Mouse (Mus musculus): Measurements from ENCODE around the gene Sirt4. TPM values are rescaled to one million over a fixed set of nuclear protein-coding genes. Genes with fewer than 3 reads are reported as not detected.

The Sirt4 gene
- total RNA-seq, 4 experiments from 2014 or later, result 24.6 to 53.8 (median 41.2) TPM

GRCm38 (mm10) chr5:115491771-115492322, 7.3 kb upstream of the Sirt4 start:
- peak; percentile 77 for DNase-seq

DNA sequence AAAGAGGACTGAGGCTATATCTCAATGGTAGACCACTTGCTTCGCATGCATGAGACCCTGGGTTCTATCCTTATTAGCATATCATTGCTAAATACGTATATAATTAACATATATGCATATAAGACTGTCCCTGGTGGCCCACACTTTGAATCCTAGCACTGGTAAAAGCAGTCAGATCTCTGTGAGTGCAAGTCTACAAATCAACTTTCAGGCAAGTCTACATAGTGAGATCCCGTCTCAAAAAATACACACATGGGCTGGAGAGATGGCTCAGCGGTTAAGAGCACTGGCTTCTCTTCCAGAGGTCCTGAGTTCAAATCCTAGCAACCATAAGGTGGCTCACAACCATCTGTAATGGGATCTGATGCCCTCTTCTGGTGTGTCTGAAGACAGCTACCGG, 6.6 kb upstream of the Sirt4 start:
- no peak for DNase-seq

DNA sequence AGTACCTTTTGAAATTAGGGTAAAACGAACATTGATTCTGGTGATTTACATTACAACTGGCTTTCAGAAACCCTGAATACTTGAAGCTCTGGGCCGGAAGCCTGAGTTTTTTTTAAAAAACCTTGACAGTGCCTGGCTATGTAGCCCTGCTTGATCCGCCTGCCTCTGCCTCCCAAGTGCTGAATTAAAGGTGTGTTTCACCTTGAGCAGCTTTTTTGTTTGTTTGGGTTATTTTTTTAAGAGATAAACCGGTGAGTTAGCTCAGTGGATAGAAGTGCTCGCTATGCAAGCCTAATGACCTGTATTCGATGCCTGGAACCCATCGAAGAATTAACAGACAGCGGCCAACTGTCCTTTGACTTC, 6.1 kb upstream of the Sirt4 start:
- no peak for DNase-seq

DNA sequence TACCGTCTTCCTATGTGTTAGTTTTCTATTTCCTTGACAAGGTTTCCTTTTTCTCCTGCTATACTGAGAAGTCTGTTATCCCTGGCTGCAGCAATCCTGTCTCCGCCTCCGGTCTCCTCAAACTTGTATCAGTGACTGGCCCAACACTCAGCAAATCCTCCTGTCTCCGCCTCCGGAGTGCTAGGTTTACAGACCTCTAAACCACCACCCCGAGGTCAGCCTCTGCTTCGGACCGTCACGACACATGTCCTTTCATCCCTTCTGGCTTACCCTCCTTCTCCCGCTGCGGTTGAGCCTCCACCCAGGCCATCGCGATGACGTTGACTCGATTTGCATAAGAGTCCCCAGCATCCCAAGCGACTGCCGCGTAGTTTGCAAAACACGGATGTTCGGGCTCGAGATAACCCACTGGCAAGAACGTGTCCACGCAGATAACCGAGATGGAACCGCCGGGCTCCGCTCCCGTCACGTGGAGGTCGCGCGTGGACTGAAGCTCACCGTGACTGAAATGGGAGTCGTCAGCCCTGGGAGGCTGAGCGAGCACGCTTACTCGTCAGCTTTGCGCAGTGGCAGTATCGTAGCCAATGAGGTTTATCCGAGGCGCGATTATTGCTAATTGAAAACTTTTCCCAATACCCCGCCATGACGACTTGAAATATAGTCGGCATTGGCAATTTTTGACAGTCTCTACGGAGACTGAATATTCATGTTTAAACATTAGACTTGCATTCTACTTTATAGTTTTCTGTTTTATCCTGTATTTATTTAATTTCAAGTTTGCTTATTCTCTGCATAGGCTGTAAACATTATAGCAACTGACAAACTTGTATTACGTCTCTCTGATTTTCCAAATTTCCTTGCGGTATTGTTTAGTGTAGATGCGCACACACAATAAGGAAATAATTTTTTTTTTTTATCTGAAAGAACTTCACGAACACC, 5.4 kb upstream of the Sirt4 start:
- DNase-seq, result peak; percentile 89

DNA sequence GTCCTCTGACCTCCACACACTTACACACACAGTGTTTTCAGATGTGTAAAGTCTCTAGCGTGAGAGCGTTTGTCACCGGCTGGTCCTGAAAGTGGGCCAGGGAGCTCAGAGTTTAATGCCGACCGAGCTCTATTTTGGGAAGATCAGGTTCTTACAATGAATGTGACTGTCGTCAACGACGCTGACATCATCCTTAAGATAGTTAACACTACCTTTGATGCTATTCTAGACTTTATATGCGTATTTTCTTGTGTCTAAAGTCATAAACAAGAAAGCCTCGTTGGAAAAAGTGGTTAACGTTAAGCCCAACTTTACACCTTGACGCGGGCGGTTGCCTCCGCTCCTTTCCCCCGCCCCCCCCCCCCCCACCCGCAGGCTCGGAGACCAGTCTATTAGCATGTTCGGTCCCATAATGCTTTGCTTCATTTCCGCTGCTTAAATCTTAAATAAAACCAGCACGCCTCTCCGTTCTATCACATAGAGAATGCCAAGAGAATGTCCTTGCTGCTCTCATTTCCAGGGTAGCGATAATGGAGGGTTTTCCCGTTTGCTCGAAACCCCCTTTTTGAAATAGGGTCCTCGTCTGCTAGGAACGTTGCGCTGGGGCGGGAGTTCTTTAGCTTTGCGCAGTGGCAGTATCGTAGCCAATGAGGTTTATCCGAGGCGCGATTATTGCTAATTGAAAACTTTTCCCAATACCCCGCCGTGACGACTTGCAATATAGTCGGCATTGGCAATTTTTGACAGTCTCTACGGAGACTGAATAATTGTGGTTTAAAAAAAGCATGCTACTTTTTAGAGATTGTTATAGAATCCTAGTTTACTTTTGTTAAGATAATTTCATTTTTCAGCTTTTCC, 4.5 kb upstream of the Sirt4 start:
- peak; percentile 66 for DNase-seq

GRCm38 (mm10) chr5:115487942-115488580, 3.5 kb upstream of the Sirt4 start:
- no peak for DNase-seq

GRCm38 (mm10) chr5:115487353-115487752, 2.8 kb upstream of the Sirt4 start:
- no peak for DNase-seq

- no peak for DNase-seq
These were observed 2.2 kb upstream of the Sirt4 start for GRCm38 (mm10) chr5:115486726-115487125.

DNA sequence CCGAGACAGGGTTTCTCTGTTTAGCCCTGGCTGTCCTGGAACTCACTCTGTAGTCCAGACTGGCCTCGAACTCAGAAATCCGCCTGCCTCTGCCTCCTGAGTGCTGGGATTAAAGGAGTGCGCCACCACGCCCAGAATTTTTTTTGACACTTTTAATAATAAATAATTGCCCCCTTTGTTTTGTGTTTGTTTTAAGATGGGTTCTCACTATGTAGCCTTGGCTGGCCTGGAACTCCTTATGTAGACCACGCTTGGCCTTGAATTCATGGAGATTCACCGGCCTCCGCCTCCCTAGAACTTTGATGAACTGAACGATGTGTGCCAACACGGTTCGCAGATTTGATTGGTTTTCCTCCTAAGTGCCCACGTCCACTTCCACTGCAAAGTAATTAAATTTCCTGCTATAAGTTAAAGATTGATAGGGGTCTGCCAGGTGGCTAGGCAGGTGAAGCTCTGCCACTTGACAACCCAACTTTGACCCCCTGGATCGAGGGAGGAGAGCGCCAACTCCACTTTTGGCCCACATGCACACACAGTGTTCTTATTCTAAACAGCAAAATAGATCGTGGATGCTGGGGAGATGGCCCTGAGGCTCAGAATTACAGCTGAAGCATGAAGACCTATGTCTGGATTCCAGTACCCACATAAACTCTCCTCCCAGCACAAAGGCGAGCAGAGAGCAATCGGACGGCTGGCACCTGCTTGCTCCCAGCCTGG, 1.1 kb upstream of the Sirt4 start:
- DNase-seq, result no peak

DNA sequence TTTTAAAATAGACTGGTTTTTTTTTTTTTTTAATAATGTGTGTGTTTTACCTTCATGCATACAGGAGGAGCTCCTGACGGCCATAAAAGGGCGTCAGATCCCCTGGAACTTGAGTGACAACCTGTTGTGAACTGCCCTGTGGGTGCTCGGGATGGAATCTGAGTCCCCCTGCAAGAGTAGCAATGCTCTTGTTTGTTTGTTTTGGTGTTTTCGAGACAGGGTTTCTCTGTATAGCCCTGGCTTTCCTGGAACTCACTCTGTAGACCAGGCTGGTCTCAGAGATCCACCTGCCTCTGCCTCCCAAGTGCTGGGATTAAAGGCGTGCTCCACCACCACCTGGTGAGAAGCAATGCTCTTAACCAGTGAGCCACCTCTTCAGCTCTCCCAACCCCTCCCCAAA, 471 bp upstream of the Sirt4 start:
- DNase-seq, result no peak

- DNase-seq, result no peak
These were observed 1.1 kb downstream of the Sirt4 start for GRCm38 (mm10) chr5:115483385-115483784.

DNA sequence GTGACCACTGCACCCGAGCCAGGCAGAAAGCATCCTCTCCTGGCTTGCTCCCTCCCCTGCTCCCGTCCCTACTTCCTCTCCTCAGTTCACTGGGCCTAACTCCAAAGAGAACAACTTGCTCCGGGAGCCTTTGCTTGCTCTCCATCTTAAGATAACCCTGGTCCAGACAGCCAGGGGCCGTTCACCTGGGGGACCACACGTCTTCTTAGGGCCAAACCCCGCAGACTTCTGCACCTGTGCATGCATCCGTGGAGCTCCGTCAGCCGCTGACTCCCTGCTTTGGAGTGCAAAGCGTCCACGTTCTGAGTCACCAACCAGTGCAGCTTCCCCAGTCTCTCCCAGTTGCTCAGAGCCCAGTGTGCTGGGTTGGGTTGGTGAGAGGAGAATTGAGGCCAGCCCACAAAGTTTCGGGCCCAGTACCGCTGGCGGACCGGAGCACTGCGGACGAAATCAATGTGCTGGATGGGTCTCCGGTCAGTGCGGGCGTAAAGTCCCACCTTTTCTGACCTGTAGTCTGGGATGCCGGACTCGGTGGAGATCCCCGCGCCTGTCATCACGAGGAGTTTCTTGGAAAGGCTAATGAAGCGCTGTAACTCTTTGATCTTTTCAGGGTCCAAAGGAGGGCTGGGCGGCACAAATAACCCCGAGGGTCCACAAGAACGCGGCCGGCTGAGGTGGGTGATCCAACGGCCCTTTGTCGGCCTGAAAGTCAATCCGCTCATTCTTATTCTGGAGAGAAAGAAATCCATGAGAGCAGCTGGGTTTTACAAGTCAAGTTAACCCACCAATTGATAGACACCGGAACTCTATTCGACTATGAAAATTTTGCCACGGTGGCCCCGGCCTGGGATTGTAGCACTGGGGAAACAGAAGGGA, 1.9 kb downstream of the Sirt4 start:
- no peak for DNase-seq

- DNase-seq, result no peak
These were observed 4.4 kb downstream of the Sirt4 start for GRCm38 (mm10) chr5:115480101-115480500.

GRCm38 (mm10) chr5:115479561-115479960, 5.0 kb downstream of the Sirt4 start:
- no peak for DNase-seq

DNA sequence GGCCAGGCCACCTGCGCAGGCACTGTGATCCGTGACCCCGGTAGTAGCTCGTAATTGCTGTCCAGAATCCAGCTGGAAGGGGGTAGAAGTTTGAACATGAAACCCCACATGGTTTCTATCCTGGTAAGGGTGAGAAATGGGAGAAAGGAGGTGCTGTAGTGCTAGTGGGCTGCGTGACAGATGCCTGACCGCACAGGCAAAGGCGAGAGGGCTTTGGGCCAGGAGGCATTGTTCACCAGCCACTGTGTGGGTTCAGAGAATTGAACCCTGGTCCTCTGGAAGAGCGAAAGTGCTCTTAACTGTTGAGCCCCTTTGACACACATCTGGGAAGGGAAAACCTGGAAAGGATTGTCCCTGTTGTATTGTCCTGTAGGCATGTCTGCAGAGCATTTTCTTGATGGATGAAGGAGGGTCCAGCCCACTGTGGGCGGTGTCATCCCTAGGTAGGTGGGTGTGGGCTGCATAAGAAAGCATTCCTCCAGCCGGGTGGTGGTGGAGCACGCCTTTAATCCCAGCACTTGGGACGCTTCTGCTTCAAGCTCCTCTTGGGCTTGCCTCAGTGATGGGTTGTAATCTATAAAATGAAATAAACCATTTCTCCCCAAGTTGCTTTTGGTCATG, 8.3 kb downstream of the Sirt4 start:
- DNase-seq, result no peak

- no peak for DNase-seq
These were observed 9.0 kb downstream of the Sirt4 start for GRCm38 (mm10) chr5:115475337-115476106.

DNA sequence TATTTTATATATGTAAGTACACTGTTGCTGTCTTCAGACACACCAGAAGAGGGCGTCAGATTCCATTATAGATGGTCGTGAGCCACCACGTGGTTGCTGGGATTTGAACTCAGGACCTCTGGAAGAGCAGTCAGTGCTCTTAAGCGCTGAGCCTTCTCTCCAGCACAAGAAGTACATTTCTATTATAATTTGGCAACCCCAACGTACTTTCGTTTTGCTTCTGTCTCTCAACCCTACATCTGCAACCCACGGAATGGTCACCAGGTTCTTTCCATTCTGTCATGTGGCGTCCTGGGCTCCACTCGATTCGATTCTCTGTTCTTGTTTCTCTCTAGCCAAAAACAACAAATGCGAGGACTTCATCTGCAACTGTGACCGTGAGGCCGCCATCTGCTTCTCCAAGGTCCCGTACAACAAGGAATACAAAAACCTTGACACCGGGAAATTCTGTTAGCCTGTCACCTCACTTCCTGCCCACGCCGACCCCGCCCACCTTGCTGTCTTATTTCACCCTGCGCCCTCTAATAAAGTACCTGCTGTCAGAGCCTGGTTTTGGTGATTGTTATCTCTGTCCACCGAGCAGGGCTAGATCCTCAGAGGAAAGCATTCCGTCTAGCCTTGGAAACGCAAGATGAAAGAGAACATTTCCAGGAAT, 10.2 kb downstream of the Sirt4 start:
- DNase-seq, result peak; percentile 66

- no peak for DNase-seq
These were observed 11.3 kb downstream of the Sirt4 start for GRCm38 (mm10) chr5:115473191-115473590.
